Mouse (Mus musculus): ENCODE results near the gene Ipo11. TPM values are rescaled to one million over a fixed set of nuclear protein-coding genes. Genes with fewer than 3 reads are reported as not detected.
"Not testable (repeated sequence)": the region's sequence is repeated elsewhere in the genome, so short reads cannot be mapped to it uniquely, and the experiment has no call there.

The Ipo11 gene
- 10 to 100 TPM; 25.6 to 28.0 TPM for total RNA-seq (2021)
- long read RNA-seq, experiment 1, full-length matches to known transcripts, result 14 of 28 reads
- long read RNA-seq, experiment 1, partial matches to known transcripts, result 5 of 28 reads
- long read RNA-seq, experiment 1, other reads (novel, unspliced or antisense), result 9 of 28 reads
- long read RNA-seq, experiment 2, full-length matches to known transcripts, result 15 of 37 reads
- long read RNA-seq, experiment 2, partial matches to known transcripts, result 7 of 37 reads
- long read RNA-seq, experiment 2, other reads (novel, unspliced or antisense), result 15 of 37 reads

DNA sequence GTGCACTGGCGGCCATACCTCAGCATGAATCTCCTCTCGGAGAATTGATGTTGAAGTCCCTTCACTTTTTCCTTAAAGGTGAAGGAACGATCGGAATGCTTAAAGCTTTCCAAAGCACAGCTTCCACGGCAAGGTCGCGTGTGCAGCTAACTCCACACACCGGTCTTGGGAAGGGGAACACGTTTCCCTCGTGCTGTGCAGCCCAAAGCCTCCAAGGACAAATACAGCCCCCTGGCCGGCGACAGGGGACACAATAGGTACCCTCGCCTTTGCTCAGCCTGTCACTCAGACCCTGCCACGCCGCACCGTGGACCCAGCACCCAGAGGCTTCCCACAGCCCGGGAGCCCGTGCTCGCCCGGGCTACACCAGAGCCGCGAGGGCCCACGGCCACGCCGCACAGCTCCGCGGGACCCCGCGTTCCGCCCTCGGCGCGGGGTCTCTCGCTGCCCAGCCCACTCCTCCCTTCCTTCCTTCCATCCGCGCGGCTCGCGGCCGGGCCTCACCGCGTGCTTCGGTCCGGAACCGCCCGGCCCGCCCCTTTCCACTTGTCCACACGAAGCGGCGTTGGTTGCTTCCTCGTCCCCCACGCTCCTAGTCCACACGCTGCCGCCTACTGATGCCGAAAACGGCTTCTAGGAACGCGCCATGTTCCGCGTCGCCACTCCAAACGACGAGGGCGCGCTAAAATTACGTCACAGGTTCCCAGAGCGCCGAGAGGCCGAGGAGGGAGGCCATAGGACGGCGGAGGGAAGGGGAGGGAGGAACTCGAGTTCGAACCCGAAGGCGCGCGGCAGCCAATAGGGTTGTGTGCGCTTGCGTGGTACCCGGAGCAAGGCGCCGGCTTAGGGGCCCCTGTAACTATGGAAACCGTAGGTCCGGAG, at the start of gene Ipo11:
Gene Ipo11 (minus strand): TSS at position 703 of the 882 bp plus-strand sequence.
- peak; percentile 78 to 91 for DNase-seq (ENCODE audit: low spot score in 2 of 2)

DNA sequence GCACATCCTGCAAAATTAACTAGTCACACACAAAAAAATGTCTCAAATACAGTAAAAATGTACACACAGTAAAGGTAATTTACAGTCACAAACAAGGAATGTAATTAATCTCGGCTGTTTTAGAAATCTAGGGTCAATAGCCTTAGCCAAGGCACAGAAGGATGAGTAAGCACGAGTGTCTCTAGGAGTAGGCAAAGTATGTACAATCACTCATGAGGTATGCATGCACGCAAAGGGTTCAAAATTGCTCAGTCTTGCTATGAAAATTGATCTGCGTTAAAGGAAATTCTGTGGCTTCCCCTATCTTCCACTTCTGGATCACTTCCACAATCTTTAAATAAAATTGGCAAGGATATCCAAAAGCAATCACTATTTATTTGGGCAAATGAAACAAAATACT, 24.7 kb upstream of the Ipo11 start:
- no peak for DNase-seq (ENCODE audit: low spot score in 2 of 2)

GRCm38 (mm10) chr13:106960557-106960956, 23.8 kb upstream of the Ipo11 start:
- no peak for DNase-seq (ENCODE audit: low spot score in 2 of 2)

DNA sequence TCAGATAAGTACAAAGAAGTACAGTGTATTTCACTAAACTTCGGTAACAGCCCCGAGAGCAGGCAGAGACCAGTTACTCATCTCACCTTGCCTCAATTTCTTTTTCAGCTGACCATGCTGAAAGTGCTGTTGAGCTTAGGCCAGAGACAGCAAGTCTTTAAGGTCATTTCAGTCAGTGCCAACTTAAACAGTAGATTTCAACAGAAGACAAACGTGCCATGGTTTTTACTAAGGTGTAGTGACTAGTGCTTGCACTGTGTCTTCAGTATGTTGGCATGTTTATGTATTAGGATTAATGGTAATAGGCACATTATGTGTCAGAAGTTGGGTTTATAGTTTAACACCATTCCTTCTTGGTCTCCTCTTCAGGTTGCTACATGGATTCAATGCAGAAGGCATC, 21.5 kb upstream of the Ipo11 start:
- no peak for DNase-seq (ENCODE audit: low spot score in 2 of 2)

GRCm38 (mm10) chr13:106957554-106957953, 20.8 kb upstream of the Ipo11 start:
- no peak for DNase-seq (ENCODE audit: low spot score in 2 of 2)

GRCm38 (mm10) chr13:106954880-106955279, 18.1 kb upstream of the Ipo11 start:
- no peak for DNase-seq (ENCODE audit: low spot score in 2 of 2)

- no peak for DNase-seq (ENCODE audit: low spot score in 2 of 2)
Measured at GRCm38 (mm10) chr13:106947583-106947982, 10.8 kb upstream of the Ipo11 start.

GRCm38 (mm10) chr13:106946594-106947540, 10.1 kb upstream of the Ipo11 start, which contains the start of gene Dimt1:
Gene Dimt1, plus strand, starts transcription at chr13:106947127.
- peak; percentile 91 to 95 for DNase-seq (ENCODE audit: low spot score in 2 of 2)

DNA sequence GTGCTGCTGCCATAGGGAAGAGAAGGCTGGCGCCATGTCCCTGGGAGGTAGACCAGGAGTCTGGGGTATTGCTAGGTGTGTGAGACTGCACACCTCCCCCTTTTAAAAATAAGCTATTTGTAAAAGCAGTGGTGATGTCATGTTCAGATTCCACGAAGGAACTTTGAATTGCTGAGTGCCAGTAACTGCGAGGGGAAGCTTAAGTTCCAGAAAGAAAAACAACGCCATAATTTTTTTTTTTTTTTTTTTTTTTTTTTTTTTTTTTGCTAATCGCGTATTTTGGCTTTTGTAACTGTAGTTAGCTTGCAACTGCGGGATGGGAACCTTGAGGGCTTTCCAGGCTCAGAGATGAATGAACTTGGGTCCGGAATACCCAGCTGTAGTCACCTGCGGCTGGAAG, 8.8 kb upstream of the Ipo11 start:
- no peak for DNase-seq (ENCODE audit: low spot score in 2 of 2)

DNA sequence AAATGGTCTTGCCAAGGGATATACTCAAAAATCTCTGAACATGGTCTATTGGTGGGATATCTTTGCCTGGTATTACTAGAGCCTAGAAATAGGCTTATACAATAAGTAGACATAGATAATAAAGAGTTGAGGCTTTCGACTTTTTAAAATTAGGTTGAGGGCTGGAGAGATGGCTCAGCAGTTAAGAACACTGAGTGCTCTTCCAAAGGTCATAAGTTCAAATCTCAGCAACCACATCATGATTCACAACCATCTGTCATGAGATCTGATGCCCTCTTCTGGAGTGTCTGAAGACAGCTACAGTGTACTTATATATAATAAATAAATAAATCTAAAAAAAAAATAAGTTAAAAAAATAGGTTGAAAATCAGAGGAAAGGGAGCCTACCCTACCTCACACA, 6.0 kb upstream of the Ipo11 start:
- no peak for DNase-seq (ENCODE audit: low spot score in 2 of 2)

- DNase-seq (ENCODE audit: low spot score in 2 of 2), result no peak
Measured at GRCm38 (mm10) chr13:106941211-106941976, 4.6 kb upstream of the Ipo11 start.

DNA sequence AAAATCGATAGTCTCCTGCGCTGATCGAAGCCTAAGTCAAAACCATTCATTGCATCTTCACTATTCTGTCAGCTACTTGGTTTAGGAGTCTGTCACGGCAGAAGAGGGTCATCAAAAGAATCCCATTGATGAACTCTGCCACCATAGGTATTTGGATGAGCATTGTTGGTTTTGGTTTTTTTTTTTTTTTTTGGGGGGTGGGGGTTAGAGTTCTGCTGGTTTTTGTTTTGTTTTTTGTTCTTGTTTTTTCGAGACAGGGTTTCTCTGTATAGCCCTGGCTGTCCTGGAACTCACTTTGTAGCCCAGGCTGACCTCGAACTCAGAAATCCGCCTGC, 347 bp upstream of the Ipo11 start:
- no peak for DNase-seq (ENCODE audit: low spot score in 2 of 2)

DNA sequence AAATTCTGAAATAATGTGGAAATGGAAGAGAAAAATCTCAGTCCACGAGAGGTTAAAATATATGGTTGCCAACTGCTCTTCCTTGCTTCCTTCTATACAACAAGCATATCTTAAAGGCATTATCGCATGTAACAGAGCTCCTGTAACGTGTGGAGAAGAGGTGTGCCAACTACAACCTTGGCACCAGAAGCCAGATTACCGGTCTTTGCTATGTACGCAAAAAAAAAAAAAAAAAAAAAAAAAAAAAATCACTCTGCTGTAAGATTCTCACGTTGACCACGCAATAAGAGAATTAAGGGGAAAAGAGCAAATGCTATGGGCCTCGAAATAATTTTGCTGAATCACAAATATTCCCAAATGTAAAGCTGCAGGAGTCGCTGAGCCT, 895 bp downstream of the Ipo11 start:
- DNase-seq (ENCODE audit: low spot score in 2 of 2), result no peak

DNA sequence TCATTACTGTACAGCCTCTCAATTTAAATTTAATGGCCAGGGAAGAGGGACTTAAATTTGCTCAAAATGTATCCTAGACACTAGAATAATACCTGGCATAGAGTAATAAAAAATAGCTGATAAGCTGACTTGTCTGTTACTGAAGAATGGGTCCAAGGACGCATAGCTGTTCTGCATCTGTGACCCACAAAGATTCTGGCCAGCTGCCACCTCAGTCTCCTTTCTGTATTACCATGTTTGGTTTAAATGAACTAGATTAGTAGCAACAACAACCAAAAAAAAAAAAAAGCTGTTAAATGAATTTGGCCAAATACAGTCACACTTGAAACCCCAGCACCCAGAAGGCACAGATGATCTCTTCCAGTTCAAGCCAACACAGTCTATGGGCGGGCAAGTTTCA, 7.6 kb downstream of the Ipo11 start:
- no peak for DNase-seq (ENCODE audit: low spot score in 2 of 2)

DNA sequence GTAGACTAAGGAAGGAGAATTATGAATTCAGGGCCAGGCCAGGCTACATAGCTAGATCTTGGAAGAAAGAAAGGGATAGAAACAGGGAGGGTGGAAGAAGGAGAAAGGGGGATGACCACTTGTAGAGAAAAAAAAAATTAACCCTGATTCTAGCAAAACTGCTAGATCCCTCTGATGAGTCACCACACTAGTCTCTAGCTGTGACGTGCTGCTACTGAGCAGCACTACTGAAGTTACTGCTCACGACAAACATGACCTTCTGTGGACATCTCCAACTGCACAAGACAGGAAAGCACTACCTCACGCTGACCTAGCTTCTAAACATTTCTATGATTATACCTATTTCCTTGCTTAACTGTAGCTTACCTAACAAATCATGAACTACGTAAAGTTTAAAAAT, 8.5 kb downstream of the Ipo11 start:
- DNase-seq (ENCODE audit: low spot score in 2 of 2), result no peak

GRCm38 (mm10) chr13:106925921-106926320, 10.8 kb downstream of the Ipo11 start:
- not testable (repeated sequence) for DNase-seq (ENCODE audit: low spot score in 2 of 2)

GRCm38 (mm10) chr13:106918322-106919050, 18.3 kb downstream of the Ipo11 start:
- DNase-seq (ENCODE audit: low spot score in 2 of 2), result no peak

- no peak for DNase-seq (ENCODE audit: low spot score in 2 of 2)
Measured at GRCm38 (mm10) chr13:106913125-106913736, 23.5 kb downstream of the Ipo11 start.

DNA sequence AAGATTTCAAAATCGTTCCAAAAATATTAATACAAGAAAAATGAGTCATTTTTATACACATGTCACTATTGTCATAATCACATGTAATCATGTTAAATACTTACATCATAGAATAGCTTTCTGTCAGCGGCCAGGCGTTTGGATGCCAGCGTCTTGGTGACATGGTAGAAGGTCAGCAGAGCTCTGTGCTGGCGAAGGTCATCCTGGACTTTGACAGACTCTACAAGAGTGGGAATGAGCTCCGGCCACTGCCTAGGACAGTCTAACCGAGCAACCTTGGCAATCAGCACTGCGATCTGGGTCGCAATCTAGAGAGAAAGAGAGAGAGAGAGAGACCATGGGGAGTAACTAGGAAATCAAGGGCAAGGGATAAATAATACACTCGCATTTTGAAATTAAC, 26.7 kb downstream of the Ipo11 start:
- DNase-seq (ENCODE audit: low spot score in 2 of 2), result no peak

GRCm38 (mm10) chr13:106907273-106907672, 29.5 kb downstream of the Ipo11 start:
- no peak for DNase-seq (ENCODE audit: low spot score in 2 of 2)

Measured in gastrocnemius, postnatal 4 days (tissue).